Mouse (Mus musculus) urinary bladder, adult 2 months (tissue): ENCODE results near the gene C1qtnf5. TPM values are rescaled to one million over a fixed set of nuclear protein-coding genes. Genes with fewer than 3 reads are reported as not detected.

Source experiments
- DNase-seq: peaks from one replicate; pipeline ENCODE4 v3.0.0; 2022; ENCODE audit warnings: low spot score
- polyA plus RNA-seq: library from polyadenylated mRNA; depleted of rRNA; stranded (reverse); fragments of >200 nt; gene quantifications from 2 replicates; pipeline ENCODE4 v1.2.3, GENCODE M21; 2012; rRNA removed

Gene C1qtnf5
- polyA plus RNA-seq, 1 experiment: 31.4 TPM

DNA sequence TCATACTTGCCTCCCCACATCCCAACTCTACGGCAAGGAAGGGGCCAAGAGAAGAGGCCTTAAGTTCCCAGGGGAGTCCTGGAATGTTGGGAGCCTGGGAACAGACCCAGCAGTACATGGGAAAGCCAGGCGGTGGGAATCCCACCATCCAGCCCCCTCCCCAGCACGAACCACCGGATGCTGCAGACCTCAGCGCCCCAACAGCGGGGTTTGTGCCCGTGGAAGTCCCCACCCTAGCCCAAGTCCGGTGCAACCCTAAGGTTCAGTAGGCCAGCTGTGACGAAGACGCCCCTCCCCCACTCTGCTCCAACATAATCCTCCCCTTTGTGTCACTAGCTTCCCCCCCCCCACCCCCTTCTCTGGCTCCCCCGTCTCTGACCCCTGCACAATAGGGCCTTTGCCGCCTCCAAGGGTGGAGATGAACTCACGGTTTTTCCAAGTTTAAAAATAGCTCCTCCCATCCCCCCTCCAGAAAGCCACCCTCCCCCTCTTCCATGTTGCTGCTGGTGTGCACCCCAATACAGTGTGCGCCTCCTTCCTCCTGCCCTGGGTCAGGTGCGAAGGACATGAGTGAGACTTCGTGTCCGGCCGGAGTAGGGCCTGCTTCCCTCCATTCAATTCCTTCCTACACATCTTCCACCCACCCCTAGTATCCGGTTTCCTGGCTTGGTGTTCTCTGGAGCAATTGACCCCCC lies 23.7 kb downstream of the C1qtnf5 start:
- DNase-seq: no peak

DNA sequence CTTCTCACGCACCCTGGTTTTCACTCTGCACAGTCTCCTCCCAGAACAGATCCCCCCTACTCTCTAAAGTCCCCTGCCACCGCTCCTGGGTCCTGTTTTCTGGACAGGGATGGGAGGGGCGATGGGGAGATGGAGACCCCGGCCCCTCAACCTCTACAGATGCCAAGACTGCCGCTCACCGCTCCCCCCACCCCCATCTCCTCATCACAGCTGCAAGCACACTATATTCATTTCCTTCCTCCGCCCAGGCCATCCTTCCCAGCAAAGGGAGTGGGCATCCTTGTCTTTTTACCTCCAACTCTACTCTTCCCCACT lies 24.2 kb downstream of the C1qtnf5 start:
- DNase-seq: no peak

GRCm38 (mm10) chr9:44132200-44132599 lies 25.2 kb downstream of the C1qtnf5 start:
- no peak for DNase-seq

GRCm38 (mm10) chr9:44133287-44133686 lies 26.2 kb downstream of the C1qtnf5 start:
- DNase-seq: no peak

DNA sequence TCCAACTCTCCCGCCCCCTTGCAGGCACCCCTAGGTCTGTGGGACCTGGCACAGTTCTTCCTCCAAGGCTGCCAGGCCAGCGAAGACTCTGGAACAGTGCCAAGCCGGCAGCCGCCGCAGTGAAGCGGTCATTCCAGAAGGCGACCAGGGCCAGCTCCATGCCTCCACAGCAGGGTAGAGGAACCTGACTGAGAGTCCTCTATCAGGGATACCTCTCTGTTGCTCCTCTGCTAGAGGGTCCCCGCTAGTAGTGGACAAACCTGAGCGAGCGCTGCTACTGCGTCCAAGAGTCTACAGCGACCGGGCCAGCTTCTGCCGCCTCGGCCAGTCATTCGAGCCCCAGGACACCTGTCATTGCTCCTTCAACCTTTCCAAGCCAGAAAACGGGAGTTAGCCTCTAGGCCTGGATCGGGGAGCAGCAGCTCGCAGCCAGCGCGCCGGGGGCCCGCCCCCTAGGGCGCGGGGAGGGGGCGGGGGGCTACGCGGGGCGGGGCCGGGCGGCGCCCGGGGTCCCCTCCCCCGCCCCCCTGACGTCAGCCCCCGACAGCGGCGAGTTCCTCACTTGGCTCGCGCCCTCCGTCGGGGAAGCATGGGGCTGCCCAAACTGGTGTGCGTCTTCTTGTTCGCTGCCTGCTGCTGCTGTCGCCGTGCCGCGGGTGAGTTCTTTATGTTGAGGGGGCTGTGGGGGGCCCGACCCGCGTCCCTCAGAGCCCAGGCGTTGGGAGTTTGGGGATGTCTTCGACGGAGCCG lies 27.2 kb downstream of the C1qtnf5 start, which contains the start of gene Mcam:
Gene Mcam (plus strand): TSS at position 369 of the 750 bp plus-strand sequence.
- peak; percentile 56 for DNase-seq

DNA sequence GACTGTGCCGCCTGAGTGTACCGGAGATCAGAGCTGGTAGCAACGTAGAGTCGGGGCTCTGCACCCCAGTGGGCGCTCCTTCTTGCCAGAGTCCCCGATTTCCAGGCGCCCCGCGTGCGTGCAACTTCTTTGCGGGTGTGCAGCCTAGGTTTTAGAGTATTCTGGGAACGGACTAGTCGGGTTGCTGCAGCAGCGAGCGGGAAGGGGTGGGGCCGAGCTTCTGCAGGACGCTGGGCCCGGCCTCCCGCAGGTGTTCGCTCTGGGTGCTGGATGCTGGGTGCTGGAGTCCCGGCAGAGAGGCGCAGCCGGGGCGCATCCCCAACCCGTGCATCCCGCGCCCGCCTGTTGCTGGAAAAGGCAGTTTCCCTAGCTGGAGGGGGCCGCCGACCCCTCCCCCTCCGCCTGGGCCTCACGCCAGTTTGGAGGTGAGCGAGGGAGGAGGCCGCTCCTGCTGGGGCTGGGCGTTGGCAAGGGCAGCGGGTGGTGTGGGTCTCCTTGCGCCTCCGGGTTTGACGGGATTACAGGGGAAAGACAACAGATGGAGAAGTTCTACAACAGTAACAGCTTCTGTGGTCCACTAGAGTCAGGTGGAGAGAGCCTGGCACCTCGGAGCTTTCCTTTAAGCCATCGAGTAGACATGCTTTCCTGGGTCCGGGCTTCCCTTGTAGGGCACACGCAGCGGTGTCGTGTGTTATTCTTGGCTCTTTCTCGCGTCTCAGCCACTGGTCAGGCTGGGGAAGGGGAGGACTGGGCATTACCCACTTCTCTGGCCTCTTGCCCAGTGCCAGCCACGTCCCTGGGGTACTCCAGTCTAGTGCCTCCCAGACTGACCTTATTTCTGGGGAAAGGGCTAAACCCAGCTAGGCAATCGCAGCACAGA lies 28.0 kb downstream of the C1qtnf5 start:
- DNase-seq: peak; percentile 75

DNA sequence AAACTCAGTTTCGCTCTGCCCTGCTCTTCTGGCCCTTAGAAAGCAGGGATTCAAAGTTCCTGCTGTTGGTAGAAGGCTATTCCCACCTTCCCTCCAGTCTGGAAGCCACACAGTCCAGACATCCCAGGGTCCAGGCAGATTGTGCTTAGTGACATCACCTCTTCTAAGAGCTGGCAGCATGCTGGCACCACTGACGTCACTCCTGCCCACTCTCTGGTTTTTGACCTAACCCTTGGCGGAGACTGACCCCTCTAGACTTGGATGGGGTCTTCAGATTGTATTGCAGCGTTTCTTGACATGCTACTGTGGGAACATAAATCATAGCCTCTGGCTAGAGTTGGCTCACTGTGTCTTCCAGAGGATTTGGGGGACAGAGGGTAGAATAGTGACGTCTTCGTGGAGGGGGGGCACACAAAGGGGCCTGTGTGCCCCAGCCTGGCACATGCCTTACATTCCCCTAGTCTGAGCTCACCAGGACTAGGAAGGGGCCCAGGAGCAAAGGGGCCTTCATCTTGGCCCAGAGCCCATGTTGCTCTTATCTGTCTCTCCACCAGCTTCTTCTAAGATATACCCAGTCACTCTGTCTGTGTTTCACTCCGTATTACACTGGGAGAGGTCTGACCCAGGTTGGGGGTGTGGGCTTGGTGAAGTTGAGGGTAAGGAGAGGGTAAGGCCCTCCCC lies 28.8 kb downstream of the C1qtnf5 start:
- no peak for DNase-seq

DNA sequence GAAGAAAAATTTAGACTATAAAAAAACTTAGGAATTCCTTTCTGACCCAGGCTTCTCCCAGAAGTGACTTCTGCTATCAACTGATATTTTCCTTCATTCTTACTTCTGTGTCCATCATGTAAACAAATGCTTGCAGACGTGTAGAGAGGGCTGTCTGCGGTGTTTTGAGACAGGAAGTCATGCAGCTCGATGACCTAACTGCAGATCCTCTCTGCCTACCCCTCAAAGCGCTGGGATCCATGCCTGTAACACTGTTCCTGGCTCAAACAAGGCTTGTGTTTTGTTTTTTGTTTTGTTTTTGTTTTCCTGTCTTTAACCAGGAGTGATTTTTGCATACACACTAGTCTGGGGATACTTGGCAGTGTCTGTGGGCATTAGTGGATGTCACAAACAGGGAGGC lies 30.8 kb downstream of the C1qtnf5 start:
- no peak for DNase-seq

GRCm38 (mm10) chr9:44141951-44142350 lies 34.9 kb downstream of the C1qtnf5 start:
- DNase-seq: no peak

- DNase-seq: no peak
Observed at GRCm38 (mm10) chr9:44143421-44143820, 36.4 kb downstream of the C1qtnf5 start.

DNA sequence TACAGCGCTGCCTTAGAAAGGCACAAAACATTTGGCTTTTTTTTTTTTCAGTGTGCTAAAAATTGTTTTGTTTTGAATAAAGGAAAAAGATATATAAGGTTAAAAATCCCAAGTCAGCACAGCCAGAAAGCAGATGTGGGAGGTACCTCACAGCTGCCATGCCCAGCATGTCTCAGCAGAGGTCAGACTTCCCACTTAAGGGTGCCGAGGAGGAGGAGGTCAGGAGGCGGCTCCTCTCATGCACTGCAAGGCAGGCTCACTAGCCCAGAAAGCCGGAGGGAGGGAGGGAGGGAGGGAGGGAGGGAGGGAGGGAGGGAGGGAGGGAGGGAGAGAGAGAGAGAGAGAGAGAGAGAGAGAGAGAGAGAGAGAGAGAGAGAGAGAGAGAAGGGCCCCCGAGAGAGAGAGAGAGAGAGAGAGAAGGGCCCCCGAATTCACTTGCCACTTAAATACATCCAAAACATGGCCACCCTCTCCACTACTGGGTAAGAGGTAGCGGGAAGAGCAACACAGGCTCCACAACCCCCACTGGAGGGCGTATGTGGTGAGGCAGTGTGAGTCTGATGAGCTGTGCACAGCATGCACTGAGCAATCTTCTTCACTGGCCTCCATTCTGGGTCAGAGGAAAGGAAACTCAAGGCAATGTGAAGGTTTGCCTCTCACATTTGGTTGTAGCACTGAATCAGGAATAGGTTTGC lies 37.1 kb downstream of the C1qtnf5 start:
- no peak for DNase-seq

GRCm38 (mm10) chr9:44144718-44145060 lies 37.6 kb downstream of the C1qtnf5 start:
- DNase-seq: no peak

DNA sequence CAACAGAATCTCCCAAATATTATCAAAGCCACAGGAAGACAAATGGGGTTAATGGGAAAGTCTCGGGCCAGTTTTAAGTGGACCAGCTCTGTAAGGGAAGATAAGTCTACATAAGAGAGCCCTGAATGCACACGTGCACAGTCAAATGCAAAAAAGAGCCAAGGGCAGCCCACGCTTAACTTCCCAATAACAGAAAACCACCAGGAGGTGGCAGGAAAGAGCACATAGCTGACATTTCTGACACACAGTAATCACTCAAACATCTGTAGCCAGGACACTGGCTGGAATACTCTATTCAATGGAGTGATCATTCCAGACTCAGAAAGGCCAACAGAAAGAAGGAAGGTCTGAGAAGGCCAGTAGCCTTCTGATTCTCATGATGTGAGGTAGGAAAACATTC lies 40.2 kb downstream of the C1qtnf5 start:
- no peak for DNase-seq

Other genes starting within 250 kb of the C1qtnf5 start
- 93.6 and 128 TPM in 2 replicates for gene Thy1, start 63.9 kb upstream of the C1qtnf5 start, polyA plus RNA-seq
- 5.8 and 12.5 TPM in 2 replicates for gene Usp2, start 40.2 kb upstream of the C1qtnf5 start, polyA plus RNA-seq
- gene Mfrp, start 5.5 kb upstream of the C1qtnf5 start, polyA plus RNA-seq: 0.13 and 0.21 TPM in 2 replicates
- gene Gm49380, start 6.3 kb downstream of the C1qtnf5 start, polyA plus RNA-seq: 0.27 and 0.36 TPM in 2 replicates
- gene Rnf26, start 6.3 kb downstream of the C1qtnf5 start, polyA plus RNA-seq: 14.5 and 20.5 TPM in 2 replicates
- gene Mcam, start 27.2 kb downstream of the C1qtnf5 start, polyA plus RNA-seq: 182 and 219 TPM in 2 replicates
- gene Cbl, start 126.8 kb downstream of the C1qtnf5 start, polyA plus RNA-seq: 14.9 and 16.0 TPM in 2 replicates
- not detected in 2 replicates for gene Ccdc153, start 133.4 kb downstream of the C1qtnf5 start, polyA plus RNA-seq
- gene Pdzd3, start 144.2 kb downstream of the C1qtnf5 start, polyA plus RNA-seq: 0.21 and 0.24 TPM in 2 replicates
- 9.6 and 13.0 TPM in 2 replicates for gene Nlrx1, start 161.4 kb downstream of the C1qtnf5 start, polyA plus RNA-seq
- 7.6 and 8.9 TPM in 2 replicates for gene Abcg4, start 181.4 kb downstream of the C1qtnf5 start, polyA plus RNA-seq
- 20.2 and 22.7 TPM in 2 replicates for gene Hinfp, start 198.4 kb downstream of the C1qtnf5 start, polyA plus RNA-seq
- 30.5 and 31.4 TPM in 2 replicates for gene C2cd2l, start 213.0 kb downstream of the C1qtnf5 start, polyA plus RNA-seq
- gene Dpagt1, start 218.8 kb downstream of the C1qtnf5 start, polyA plus RNA-seq: 24.7 and 25.8 TPM in 2 replicates
- gene H2afx, start 227.4 kb downstream of the C1qtnf5 start, polyA plus RNA-seq: 19.8 and 22.1 TPM in 2 replicates
- 34.4 and 40.7 TPM in 2 replicates for gene Hmbs, start 237.0 kb downstream of the C1qtnf5 start, polyA plus RNA-seq